Mouse (Mus musculus) limb, embryonic 15.5 days (tissue): ENCODE data around the gene Scmh1. TPM values are rescaled to one million over a fixed set of nuclear protein-coding genes. Genes with fewer than 3 reads are reported as not detected.

Experiments used
- ATAC-seq: fragments of 200-750 bp; cut with Nextera tagmentation; 2 replicates; pipeline ENCODE4 v1.8.0; 2017; ENCODE audit warnings: low read depth, moderate TSS enrichment; ENCODE audit not compliant: insufficient number of reproducible peaks, low FRiP score, low TSS enrichment
- H3K27ac ChIP-seq: fragments of 300-500 bp; sonication (generic); 2 replicates; pipeline ENCODE4 v1.5.1; 2015; ENCODE audit warnings: moderate library complexity, mild to moderate bottlenecking, inconsistent platforms
- H3K27me3 ChIP-seq: fragments of 300-500 bp; sonication (generic); 2 replicates; pipeline ENCODE4 v1.6.1; 2015; ENCODE audit warnings: inconsistent platforms
- H3K36me3 ChIP-seq: fragments of 300-500 bp; sonication (generic); 2 replicates; pipeline ENCODE4 v1.6.1; 2015; ENCODE audit warnings: inconsistent platforms
- H3K4me1 ChIP-seq: fragments of 300-500 bp; sonication (generic); 2 replicates; pipeline ENCODE4 v1.6.1; 2015; ENCODE audit warnings: inconsistent platforms
- H3K4me2 ChIP-seq: fragments of 300-500 bp; sonication (generic); 2 replicates; pipeline ENCODE4 v1.6.1; 2015; ENCODE audit warnings: mild to moderate bottlenecking, inconsistent platforms
- H3K4me3 ChIP-seq: fragments of 300-500 bp; sonication (generic); 2 replicates; pipeline ENCODE4 v1.5.1; 2015; ENCODE audit warnings: mild to moderate bottlenecking, inconsistent platforms
- H3K9ac ChIP-seq: fragments of 300-500 bp; sonication (generic); 2 replicates; pipeline ENCODE4 v1.6.1; 2015; ENCODE audit warnings: inconsistent platforms
- H3K9me3 ChIP-seq: fragments of 300-500 bp; sonication (generic); 2 replicates; pipeline ENCODE4 v1.6.1; 2016; ENCODE audit warnings: inconsistent platforms
- WGBS: fragments of 180-500 bp; shearing (Covaris S2); methylation state at CpG from one replicate; pipeline ENCODE4 v1.1.7; 2015; 5-methylcytosine and 5-hydroxymethylcytosine counted together
- polyA plus RNA-seq: library from polyadenylated mRNA; unstranded; fragments of >200 nt; fragmentation: Nextera tagmentation; extraction: Ambion mirVana; gene quantifications from 2 replicates; pipeline ENCODE4 v1.2.1, GENCODE M21; 2015

The Scmh1 gene
- polyA plus RNA-seq, 1 experiment from 2014 or later, result 36.7 TPM

- H3K9ac ChIP-seq, result no peak overlapping the region
- no peak overlapping the region for H3K4me3 ChIP-seq
- H3K27ac ChIP-seq, result no peak overlapping the region
- H3K9me3 ChIP-seq, result no peaks in the 10 kb centered on the region
- H3K36me3 ChIP-seq, result peaks cover 49% of the 10 kb centered on the region
- H3K27me3 ChIP-seq, result no peaks in the 10 kb centered on the region
- no peak for ATAC-seq
- H3K4me1 ChIP-seq, result no peaks in the 10 kb centered on the region
- 91% methylated on average over 7 of the region's 7 CpGs for WGBS
- H3K4me2 ChIP-seq, result no peak overlapping the region
Observed at GRCm38 (mm10) chr4:120516491-120516890, 111.4 kb downstream of the Scmh1 start.

- Histone ChIP-seq H3K36me3 (peaks cover 52% of the 10 kb centered on the region), H3K4me2 (no peak overlapping the region), H3K9ac (no peak overlapping the region), H3K9me3 (no peaks in the 10 kb centered on the region), H3K4me1 (no peaks in the 10 kb centered on the region), H3K27ac (no peak overlapping the region), H3K4me3 (no peak overlapping the region), H3K27me3 (no peaks in the 10 kb centered on the region)
- ATAC-seq, result no peak
- 90% methylated on average over 7 of the region's 7 CpGs for WGBS
Observed at GRCm38 (mm10) chr4:120516907-120517306, 111.8 kb downstream of the Scmh1 start.

- H3K4me1 ChIP-seq, result no peaks in the 10 kb centered on the region
- no peak overlapping the region for H3K4me3 ChIP-seq
- no peaks in the 10 kb centered on the region for H3K9me3 ChIP-seq
- H3K27me3 ChIP-seq, result no peaks in the 10 kb centered on the region
- no peak overlapping the region for H3K9ac ChIP-seq
- H3K27ac ChIP-seq, result no peak overlapping the region
- no peak overlapping the region for H3K4me2 ChIP-seq
- no peak for ATAC-seq
- WGBS, result 65% methylated on average over 4 of the region's 4 CpGs
- peaks cover 57% of the 10 kb centered on the region for H3K36me3 ChIP-seq
Observed at GRCm38 (mm10) chr4:120517335-120517734, 112.3 kb downstream of the Scmh1 start.

GRCm38 (mm10) chr4:120521761-120522160 lies 116.7 kb downstream of the Scmh1 start:
- no peak for ATAC-seq
- Histone ChIP-seq H3K9me3 (no peaks in the 10 kb centered on the region), H3K36me3 (peaks cover 76% of the 10 kb centered on the region), H3K4me3 (no peak overlapping the region), H3K4me1 (no peaks in the 10 kb centered on the region), H3K9ac (no peak overlapping the region), H3K27me3 (no peaks in the 10 kb centered on the region), H3K4me2 (no peak overlapping the region), H3K27ac (no peak overlapping the region)
- 59% methylated on average over 5 of the region's 5 CpGs for WGBS

DNA sequence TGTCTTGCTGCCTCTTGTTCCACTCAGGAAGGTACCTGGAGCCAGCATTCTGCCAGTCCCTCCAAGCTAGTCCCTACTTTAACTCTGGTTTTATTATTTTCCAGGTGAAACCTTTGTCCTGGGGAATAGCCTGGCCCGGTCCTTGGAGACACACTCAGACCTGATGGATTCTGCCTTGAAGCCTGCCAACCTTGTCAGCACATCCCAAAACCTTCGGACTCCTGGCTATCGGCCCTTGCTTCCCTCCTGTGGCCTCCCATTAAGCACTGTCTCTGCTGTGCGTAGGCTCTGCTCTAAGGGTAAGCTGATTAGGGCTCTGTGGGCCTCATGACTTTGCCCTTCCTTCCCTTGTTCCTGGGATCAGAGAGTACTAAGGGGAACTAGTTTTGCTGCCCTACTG lies 117.3 kb downstream of the Scmh1 start:
- Histone ChIP-seq H3K4me3 (no peak overlapping the region), H3K4me1 (no peaks in the 10 kb centered on the region), H3K36me3 (peaks cover 72% of the 10 kb centered on the region), H3K9me3 (no peaks in the 10 kb centered on the region), H3K9ac (no peak overlapping the region), H3K27ac (no peak overlapping the region), H3K27me3 (no peaks in the 10 kb centered on the region), H3K4me2 (no peak overlapping the region)
- 98% methylated on average over 4 of the region's 4 CpGs for WGBS
- ATAC-seq, result no peak

GRCm38 (mm10) chr4:120523092-120523491 lies 118.0 kb downstream of the Scmh1 start:
- Histone ChIP-seq H3K9me3 (no peaks in the 10 kb centered on the region), H3K9ac (no peak overlapping the region), H3K27me3 (no peaks in the 10 kb centered on the region), H3K4me1 (no peaks in the 10 kb centered on the region), H3K4me2 (no peak overlapping the region), H3K4me3 (no peak overlapping the region), H3K27ac (no peak overlapping the region), H3K36me3 (peaks cover 70% of the 10 kb centered on the region)
- 91% methylated on average over 3 of the region's 3 CpGs for WGBS
- ATAC-seq, result no peak

GRCm38 (mm10) chr4:120528171-120528570 lies 123.1 kb downstream of the Scmh1 start:
- Histone ChIP-seq H3K9me3 (no peaks in the 10 kb centered on the region), H3K9ac (no peak overlapping the region), H3K4me1 (no peaks in the 10 kb centered on the region), H3K4me2 (no peak overlapping the region), H3K27me3 (no peaks in the 10 kb centered on the region), H3K36me3 (peaks cover 73% of the 10 kb centered on the region), H3K27ac (no peak overlapping the region), H3K4me3 (no peak overlapping the region)
- 87% methylated on average over 9 of the region's 9 CpGs for WGBS
- ATAC-seq, result no peak

GRCm38 (mm10) chr4:120531986-120532385 lies 126.9 kb downstream of the Scmh1 start, which contains the start of gene Slfnl1:
Slfnl1 (plus strand) TSS chr4:120532231.
- Histone ChIP-seq H3K9me3 (no peaks in the 10 kb centered on the region), H3K27ac (no peak within 1 kb of the TSS), H3K9ac (no peak within 1 kb of the TSS), H3K27me3 (no peaks in the 10 kb centered on the region), H3K4me3 (no peak within 1 kb of the TSS), H3K4me2 (no peak within 1 kb of the TSS), H3K36me3 (peaks cover 51% of the 10 kb centered on the region), H3K4me1 (no peaks in the 10 kb centered on the region)
- 84% methylated on average over 6 of the region's 6 CpGs for WGBS
- ATAC-seq, result no peak

GRCm38 (mm10) chr4:120538664-120539063 lies 133.6 kb downstream of the Scmh1 start:
- no peaks in the 10 kb centered on the region for H3K4me1 ChIP-seq
- WGBS, result 92% methylated on average over 10 of the region's 10 CpGs
- no peak overlapping the region for H3K27ac ChIP-seq
- ATAC-seq, result no peak
- H3K36me3 ChIP-seq, result peaks cover 60% of the 10 kb centered on the region
- no peaks in the 10 kb centered on the region for H3K27me3 ChIP-seq
- no peaks in the 10 kb centered on the region for H3K9me3 ChIP-seq
- H3K9ac ChIP-seq, result no peak overlapping the region
- no peak overlapping the region for H3K4me3 ChIP-seq
- H3K4me2 ChIP-seq, result no peak overlapping the region

- no peak overlapping the region for H3K4me2 ChIP-seq
- no peak overlapping the region for H3K27ac ChIP-seq
- no peak overlapping the region for H3K4me3 ChIP-seq
- no peaks in the 10 kb centered on the region for H3K9me3 ChIP-seq
- 81% methylated on average over 1 of the region's 1 CpGs for WGBS
- no peaks in the 10 kb centered on the region for H3K27me3 ChIP-seq
- ATAC-seq, result no peak
- H3K4me1 ChIP-seq, result no peaks in the 10 kb centered on the region
- H3K36me3 ChIP-seq, result peaks cover 94% of the 10 kb centered on the region
- no peak overlapping the region for H3K9ac ChIP-seq
Observed at GRCm38 (mm10) chr4:120544896-120545295, 139.8 kb downstream of the Scmh1 start.

- WGBS, result 91% methylated on average over 6 of the region's 6 CpGs
- no peaks in the 10 kb centered on the region for H3K27me3 ChIP-seq
- no peak overlapping the region for H3K27ac ChIP-seq
- H3K9ac ChIP-seq, result no peak overlapping the region
- no peaks in the 10 kb centered on the region for H3K4me1 ChIP-seq
- peaks cover 82% of the 10 kb centered on the region for H3K36me3 ChIP-seq
- no peaks in the 10 kb centered on the region for H3K9me3 ChIP-seq
- H3K4me3 ChIP-seq, result no peak overlapping the region
- no peak for ATAC-seq
- no peak overlapping the region for H3K4me2 ChIP-seq
Observed at GRCm38 (mm10) chr4:120556592-120556991, 151.5 kb downstream of the Scmh1 start.

GRCm38 (mm10) chr4:120565726-120566125 lies 160.6 kb downstream of the Scmh1 start:
- WGBS, result 74% methylated on average over 2 of the region's 2 CpGs
- H3K36me3 ChIP-seq, result peaks cover 34% of the 10 kb centered on the region

GRCm38 (mm10) chr4:120568005-120568404 lies 162.9 kb downstream of the Scmh1 start:
- Histone ChIP-seq H3K36me3 (peaks cover 16% of the 10 kb centered on the region), H3K27me3 (no peaks in the 10 kb centered on the region), H3K4me1 (peaks cover 32% of the 10 kb centered on the region), H3K27ac (peak overlapping the region; percentile 72), H3K4me3 (peak overlapping the region; percentile 93), H3K4me2 (peak overlapping the region; percentile 71), H3K9ac (no peak overlapping the region), H3K9me3 (no peaks in the 10 kb centered on the region)
- 12% methylated on average over 5 of the region's 5 CpGs for WGBS
- no peak for ATAC-seq

More at GRCm38 (mm10) chr4:120565726-120566125, 160.6 kb downstream of the Scmh1 start:
- H3K9me3 ChIP-seq, result no peaks in the 10 kb centered on the region
- H3K9ac ChIP-seq, result no peak overlapping the region
- no peak overlapping the region for H3K4me3 ChIP-seq
- no peak for ATAC-seq
- no peaks in the 10 kb centered on the region for H3K27me3 ChIP-seq
- H3K4me2 ChIP-seq, result no peak overlapping the region
- peaks cover 23% of the 10 kb centered on the region for H3K4me1 ChIP-seq
- no peak overlapping the region for H3K27ac ChIP-seq
